Mouse (Mus musculus): ENCODE results near the gene Supt5.

- TF ChIP-seq CTCF (IDR thresholded peaks at IDR 0.05; ENCODE audit: low read depth) (peak; percentile 43), EP300 (IDR thresholded peaks at IDR 0.05; ENCODE audit: low read depth) (peak; percentile 82)
Measured at GRCm38 (mm10) chr7:28372251-28373108, 33.9 kb upstream of the Supt5 start, which contains the start of gene Plekhg2.
